Comparison of ENCODE assay signal across 9 mouse cellular contexts in genomic region chr14:121365991-121366728, GRCm38 (mm10). TPM values are rescaled to one million over a fixed set of nuclear protein-coding genes. Genes with fewer than 3 reads are reported as not detected.
DNase-seq lines count a peak whose midpoint lies in the region; ATAC-seq lines count a peak whose summit lies in the region.
"Had no signal": no experiment of that assay in that cellular context is flagged by ENCODE, and none has a peak within 500 bp of the region (broad histone marks: within the 10 kb centered on the region; RNA-seq: fewer than 3 reads in every experiment).

No protein-coding gene starts in this region.

- H3K4me3 ChIP-seq in kidney, embryonic 15.5 days (replicated peaks) = no peak overlapping the region
- H3K4me3 ChIP-seq in forebrain, embryonic 11.5 days (ENCODE audit: low read depth, low read length) = no peak overlapping the region
- H3K4me3 ChIP-seq in liver, embryonic 13.5 days (replicated peaks) = peak overlapping the region; percentile 53
- H3K4me3 ChIP-seq: midbrain, embryonic 12.5 days had no signal

- no peaks in the 10 kb centered on the region for H3K27me3 ChIP-seq in kidney, embryonic 15.5 days
- no peaks in the 10 kb centered on the region for H3K27me3 ChIP-seq in forebrain, embryonic 11.5 days (ENCODE audit: control insufficient read depth, insufficient read depth, low read length)
- no peaks in the 10 kb centered on the region for H3K27me3 ChIP-seq in liver, embryonic 13.5 days
- H3K27me3 ChIP-seq in splenic B cell, adult 2 months (ENCODE audit: control insufficient read depth, insufficient read depth, low read length, poor library complexity, severe bottlenecking) = no peaks in the 10 kb centered on the region
- H3K27me3 ChIP-seq: midbrain, embryonic 12.5 days had no signal

- H3K9me3 ChIP-seq in kidney, embryonic 15.5 days (replicated peaks) = no peaks in the 10 kb centered on the region
- no peaks in the 10 kb centered on the region; the same call in 1 of the 2 replicates for H3K9me3 ChIP-seq in forebrain, embryonic 11.5 days (ENCODE audit: control insufficient read depth, low read length)
- peaks cover 6% of the 10 kb centered on the region; the same call in 1 of the 2 replicates for H3K9me3 ChIP-seq in liver, embryonic 13.5 days (replicated peaks)

- WGBS in kidney, embryonic 15.5 days = 51% methylated on average over 17 of the region's 17 CpGs
- 83% methylated on average over 17 of the region's 17 CpGs for WGBS in forebrain, embryonic 11.5 days
- 15% methylated on average over 17 of the region's 17 CpGs for WGBS in liver, embryonic 13.5 days (ENCODE audit: insufficient replicate concordance)

- peaks cover 71% of the 10 kb centered on the region for H3K4me1 ChIP-seq in kidney, embryonic 15.5 days
- peaks cover 4% of the 10 kb centered on the region; the same call in 1 of the 2 replicates for H3K4me1 ChIP-seq in forebrain, embryonic 11.5 days (replicated peaks; ENCODE audit: control insufficient read depth, insufficient read depth, low read length)
- peaks cover 100% of the 10 kb centered on the region for H3K4me1 ChIP-seq in liver, embryonic 13.5 days (replicated peaks)

- H3K9ac ChIP-seq in kidney, embryonic 15.5 days = no peak overlapping the region
- peak overlapping the region; percentile 16 for H3K9ac ChIP-seq in forebrain, embryonic 11.5 days (ENCODE audit: low read length)
- H3K9ac ChIP-seq in liver, embryonic 13.5 days = peak overlapping the region; percentile 70
- H3K9ac ChIP-seq: midbrain, embryonic 12.5 days had no signal

- DNase-seq in kidney, adult 11 months = no peak
- no peak for DNase-seq in forebrain, embryonic 11.5 days (ENCODE audit: low spot score)
- DNase-seq in liver, embryonic 13.5 days = peak; percentile 70
- peak; percentile 96 for DNase-seq in splenic B cell, adult 2 months (ENCODE audit: low read depth, low spot score)
- no peak for DNase-seq in layer of hippocampus, adult 8-10 months (ENCODE audit: low spot score in 2 of 2)
- DNase-seq in gastrocnemius, postnatal 10 days = no peak
- DNase-seq in cerebellum, adult 18-20 months = no peak

- peak overlapping the region; percentile 33 for H3K27ac ChIP-seq in kidney, embryonic 15.5 days
- H3K27ac ChIP-seq in forebrain, embryonic 11.5 days (ENCODE audit: low read depth, low read length) = no peak overlapping the region
- H3K27ac ChIP-seq in liver, embryonic 13.5 days = peak overlapping the region; percentile 97
- H3K27ac ChIP-seq: midbrain, embryonic 12.5 days had no signal

- ATAC-seq in kidney, embryonic 15.5 days (replicated peaks; ENCODE audit: low FRiP score) = peak; percentile 37; the same call in 1 of the 2 replicates
- no peak; the same call in 1 of the 2 replicates for ATAC-seq in forebrain, embryonic 11.5 days (replicated peaks; ENCODE audit: low FRiP score)
- peak; percentile 79 for ATAC-seq in liver, embryonic 13.5 days (ENCODE audit: low read depth)

- peaks cover 5% of the 10 kb centered on the region; the same call in 1 of the 2 replicates for H3K36me3 ChIP-seq in kidney, embryonic 15.5 days
- H3K36me3 ChIP-seq in forebrain, embryonic 11.5 days (ENCODE audit: control insufficient read depth, insufficient read depth, low read length) = no peaks in the 10 kb centered on the region
- H3K36me3 ChIP-seq in liver, embryonic 13.5 days = peaks cover 35% of the 10 kb centered on the region
- no peaks in the 10 kb centered on the region for H3K36me3 ChIP-seq in splenic B cell, adult 2 months (ENCODE audit: control insufficient read depth, insufficient read depth, low read length, poor library complexity, severe bottlenecking)

- H3K4me2 ChIP-seq in kidney, embryonic 15.5 days = no peak overlapping the region
- no peak overlapping the region for H3K4me2 ChIP-seq in forebrain, embryonic 11.5 days (ENCODE audit: low read depth, low read length, severe bottlenecking)
- peak overlapping the region; percentile 86 for H3K4me2 ChIP-seq in liver, embryonic 13.5 days
- H3K4me2 ChIP-seq: midbrain, embryonic 12.5 days had no signal

RNA-seq across cellular contexts. Expression of gene Stk24, which starts 13.7 kb away (rescaled TPM):
- 37.9 and 39.3 TPM in 2 replicates for polyA plus RNA-seq in kidney, embryonic 15.5 days (2015; fragmentation: Nextera tagmentation; extraction: Ambion mirVana)
- polyA plus RNA-seq in forebrain, embryonic 11.5 days (2014; fragmentation: Nextera tagmentation; extraction: Ambion mirVana) = 50.0 and 51.1 TPM in 2 replicates
- 30.6 and 36.0 TPM in 2 replicates for polyA plus RNA-seq in liver, embryonic 13.5 days (2015; fragmentation: Nextera tagmentation; extraction: Ambion mirVana)
- 10 to 100 TPM; 52.6 to 80.4 (median 63.4) TPM for total RNA-seq in layer of hippocampus, adult 8-10 months (2022)
- 10 to 100 TPM; 37.6 to 39.7 TPM for total RNA-seq in gastrocnemius, postnatal 10 days (2021)

Comparison
In these comparisons a context has a peak if more than half of its experiments do, and no peak if none do; other contexts are left out.
1. DNase-seq: peak in liver, embryonic 13.5 days (single experiment) and splenic B cell, adult 2 months (single experiment); none in kidney, adult 11 months (single experiment), forebrain, embryonic 11.5 days (single experiment), layer of hippocampus, adult 8-10 months (0 of 2), gastrocnemius, postnatal 10 days (single experiment) and cerebellum, adult 18-20 months (0 of 2).